Mouse (Mus musculus) midbrain, embryonic 12.5 days (tissue): ENCODE results near the gene Sinhcaf. TPM values are rescaled to one million over a fixed set of nuclear protein-coding genes. Genes with fewer than 3 reads are reported as not detected.

Experiments used
- ATAC-seq: fragments of 200-750 bp; cut with Nextera tagmentation; 2 replicates; pipeline ENCODE4 v1.8.0; 2017; ENCODE audit warnings: low read depth, moderate TSS enrichment, moderate library complexity; ENCODE audit not compliant: low FRiP score
- H3K27ac ChIP-seq: fragments of 300-500 bp; sonication (generic); replicated peaks from 2 replicates; pipeline ENCODE4 v1.5.1; 2016; ENCODE audit warnings: mild to moderate bottlenecking
- H3K27me3 ChIP-seq: fragments of 300-500 bp; sonication (generic); 2 replicates; pipeline ENCODE4 v1.6.1; 2016; ENCODE audit warnings: mild to moderate bottlenecking
- H3K36me3 ChIP-seq: fragments of 300-500 bp; sonication (generic); 2 replicates; pipeline ENCODE4 v1.6.1; 2016
- H3K4me1 ChIP-seq: fragments of 300-500 bp; sonication (generic); 2 replicates; pipeline ENCODE4 v1.6.1; 2016
- H3K4me2 ChIP-seq: fragments of 300-500 bp; sonication (generic); replicated peaks from 2 replicates; pipeline ENCODE4 v1.6.1; 2016; ENCODE audit warnings: mild to moderate bottlenecking, moderate library complexity
- H3K4me3 ChIP-seq: fragments of 300-500 bp; sonication (generic); 2 replicates; pipeline ENCODE4 v1.5.1; 2016; ENCODE audit warnings: mild to moderate bottlenecking
- H3K9ac ChIP-seq: fragments of 300-500 bp; sonication (generic); replicated peaks from 2 replicates; pipeline ENCODE4 v1.6.1; 2016; ENCODE audit warnings: mild to moderate bottlenecking, moderate library complexity
- H3K9me3 ChIP-seq: fragments of 300-500 bp; sonication (generic); 2 replicates; pipeline ENCODE4 v1.6.1; 2016; ENCODE audit warnings: mild to moderate bottlenecking
- WGBS: fragments of 180-500 bp; shearing (Covaris S2); methylation state at CpG from one replicate; pipeline ENCODE4 v1.1.7; 2016; 5-methylcytosine and 5-hydroxymethylcytosine counted together
- polyA plus RNA-seq: library from polyadenylated mRNA; unstranded; fragments of >200 nt; fragmentation: Nextera tagmentation; extraction: Ambion mirVana; gene quantifications from 2 replicates; pipeline ENCODE4 v1.2.1, GENCODE M21; 2016

The Sinhcaf gene
- polyA plus RNA-seq, 1 experiment from 2014 or later, result 210 TPM

- ATAC-seq, result no peak
- no peak overlapping the region for H3K9ac ChIP-seq
Measured at GRCm38 (mm10) chr6:148972059-148972848, 26.0 kb upstream of the Sinhcaf start.

GRCm38 (mm10) chr6:148971385-148971940 is 25.2 kb upstream of the Sinhcaf start:
- H3K27ac ChIP-seq, result no peak overlapping the region
- H3K9ac ChIP-seq, result no peak overlapping the region
- no peak for ATAC-seq
- H3K4me3 ChIP-seq, result no peak overlapping the region
- H3K36me3 ChIP-seq, result no peaks in the 10 kb centered on the region
- peaks cover 7% of the 10 kb centered on the region for H3K4me1 ChIP-seq
- 33% methylated on average over 9 of the region's 9 CpGs for WGBS
- H3K27me3 ChIP-seq, result no peaks in the 10 kb centered on the region
- H3K4me2 ChIP-seq, result no peak overlapping the region
- no peaks in the 10 kb centered on the region for H3K9me3 ChIP-seq

More at GRCm38 (mm10) chr6:148972059-148972848, 26.0 kb upstream of the Sinhcaf start:
- Histone ChIP-seq H3K9me3 (no peaks in the 10 kb centered on the region), H3K36me3 (no peaks in the 10 kb centered on the region), H3K4me3 (no peak overlapping the region), H3K4me1 (peaks cover 7% of the 10 kb centered on the region), H3K27me3 (no peaks in the 10 kb centered on the region), H3K4me2 (no peak overlapping the region), H3K27ac (no peak overlapping the region)
- WGBS, result 23% methylated on average over 9 of the region's 9 CpGs

GRCm38 (mm10) chr6:148961285-148961684 is 15.0 kb upstream of the Sinhcaf start:
- Histone ChIP-seq H3K9me3 (no peaks in the 10 kb centered on the region), H3K27ac (no peak overlapping the region), H3K4me3 (no peak overlapping the region), H3K27me3 (no peaks in the 10 kb centered on the region), H3K4me1 (no peaks in the 10 kb centered on the region), H3K36me3 (no peaks in the 10 kb centered on the region), H3K9ac (no peak overlapping the region), H3K4me2 (no peak overlapping the region)
- ATAC-seq, result no peak
- WGBS, result 52% methylated on average over 1 of the region's 1 CpGs

GRCm38 (mm10) chr6:148959540-148960238 is 13.4 kb upstream of the Sinhcaf start:
- H3K36me3 ChIP-seq, result no peaks in the 10 kb centered on the region
- no peak overlapping the region for H3K4me3 ChIP-seq
- H3K27ac ChIP-seq, result no peak overlapping the region
- no peaks in the 10 kb centered on the region for H3K9me3 ChIP-seq
- no peak overlapping the region for H3K9ac ChIP-seq
- ATAC-seq, result no peak
- H3K4me1 ChIP-seq, result no peaks in the 10 kb centered on the region
- no peak overlapping the region for H3K4me2 ChIP-seq
- 67% methylated on average over 4 of the region's 4 CpGs for WGBS
- H3K27me3 ChIP-seq, result no peaks in the 10 kb centered on the region

GRCm38 (mm10) chr6:148958712-148959111 is 12.4 kb upstream of the Sinhcaf start:
- no peak overlapping the region for H3K4me3 ChIP-seq
- 83% methylated on average over 1 of the region's 1 CpGs for WGBS
- no peak overlapping the region for H3K4me2 ChIP-seq
- no peaks in the 10 kb centered on the region for H3K36me3 ChIP-seq
- ATAC-seq, result no peak
- no peak overlapping the region for H3K9ac ChIP-seq
- H3K27me3 ChIP-seq, result no peaks in the 10 kb centered on the region
- no peaks in the 10 kb centered on the region for H3K9me3 ChIP-seq
- no peak overlapping the region for H3K27ac ChIP-seq
- H3K4me1 ChIP-seq, result no peaks in the 10 kb centered on the region

- Histone ChIP-seq H3K9ac (no peak overlapping the region), H3K4me1 (no peaks in the 10 kb centered on the region), H3K27me3 (no peaks in the 10 kb centered on the region), H3K36me3 (no peaks in the 10 kb centered on the region), H3K4me3 (no peak overlapping the region), H3K4me2 (no peak overlapping the region), H3K27ac (no peak overlapping the region), H3K9me3 (no peaks in the 10 kb centered on the region)
- WGBS, result 76% methylated on average over 3 of the region's 3 CpGs
- ATAC-seq, result no peak
Measured at GRCm38 (mm10) chr6:148957046-148957445, 10.8 kb upstream of the Sinhcaf start.

GRCm38 (mm10) chr6:148955641-148956420 is 9.6 kb upstream of the Sinhcaf start:
- H3K36me3 ChIP-seq, result no peaks in the 10 kb centered on the region
- H3K9ac ChIP-seq, result no peak overlapping the region
- no peaks in the 10 kb centered on the region for H3K4me1 ChIP-seq
- no peaks in the 10 kb centered on the region for H3K27me3 ChIP-seq
- no peak overlapping the region for H3K27ac ChIP-seq
- H3K4me2 ChIP-seq, result no peak overlapping the region
- no peaks in the 10 kb centered on the region for H3K9me3 ChIP-seq
- H3K4me3 ChIP-seq, result no peak overlapping the region
- ATAC-seq, result no peak

GRCm38 (mm10) chr6:148946881-148947405 is 676 bp upstream of the Sinhcaf start:
- Histone ChIP-seq H3K9ac (peak overlapping the region; percentile 96), H3K4me2 (peak overlapping the region; percentile 63), H3K36me3 (no peaks in the 10 kb centered on the region), H3K4me1 (peaks cover 23% of the 10 kb centered on the region), H3K27me3 (no peaks in the 10 kb centered on the region), H3K4me3 (peak overlapping the region; percentile 96), H3K9me3 (no peaks in the 10 kb centered on the region), H3K27ac (peak overlapping the region; percentile 92)
- ATAC-seq, result no peak
- WGBS, result 32% methylated on average over 11 of the region's 11 CpGs

- 0% methylated on average over 75 of the region's 75 CpGs for WGBS
- Histone ChIP-seq H3K36me3 (no peaks in the 10 kb centered on the region), H3K27me3 (no peaks in the 10 kb centered on the region)
Measured at GRCm38 (mm10) chr6:148945509-148946408, 508 bp downstream of the Sinhcaf start.

GRCm38 (mm10) chr6:148944767-148945508 is 1.3 kb downstream of the Sinhcaf start:
- no peaks in the 10 kb centered on the region for H3K36me3 ChIP-seq
- peak overlapping the region; percentile 96 for H3K4me3 ChIP-seq
- peak overlapping the region; percentile 92 for H3K27ac ChIP-seq
- no peaks in the 10 kb centered on the region for H3K9me3 ChIP-seq
- WGBS, result under 1% methylated on average over 88 of the region's 92 CpGs
- peak; percentile 71 for ATAC-seq
- peak overlapping the region; percentile 96 for H3K9ac ChIP-seq
- H3K4me1 ChIP-seq, result peaks cover 29% of the 10 kb centered on the region
- no peaks in the 10 kb centered on the region for H3K27me3 ChIP-seq
- peak overlapping the region; percentile 63 for H3K4me2 ChIP-seq

More at GRCm38 (mm10) chr6:148945509-148946408, 508 bp downstream of the Sinhcaf start:
- Histone ChIP-seq H3K4me1 (peaks cover 28% of the 10 kb centered on the region), H3K4me3 (peak overlapping the region; percentile 96), H3K27ac (peak overlapping the region; percentile 92), H3K9me3 (no peaks in the 10 kb centered on the region), H3K4me2 (peak overlapping the region; percentile 63), H3K9ac (peak overlapping the region; percentile 96)
- peak; percentile 44 for ATAC-seq
